Mouse (Mus musculus) CD4-positive, CD25-positive, alpha-beta regulatory T cell, adult 2 months (primary cell): ENCODE results near the gene Eif5.
A peak's percentile ranks its signal among the peaks of the same experiment; 100 is the strongest.
"Not testable (repeated sequence)": the region's sequence is repeated elsewhere in the genome, so short reads cannot be mapped to it uniquely, and the experiment has no call there.

Source experiments
- DNase-seq: peaks from one replicate; pipeline ENCODE4 v3.0.0-alpha.2; 2012; ENCODE audit warnings: low read depth, low spot score

Gene Eif5

GRCm38 (mm10) chr12:111537796-111538291 is at the start of gene Eif5:
TSS of gene Eif5 (plus strand) at chr12:111538016.
- DNase-seq: peak; percentile 99

DNA sequence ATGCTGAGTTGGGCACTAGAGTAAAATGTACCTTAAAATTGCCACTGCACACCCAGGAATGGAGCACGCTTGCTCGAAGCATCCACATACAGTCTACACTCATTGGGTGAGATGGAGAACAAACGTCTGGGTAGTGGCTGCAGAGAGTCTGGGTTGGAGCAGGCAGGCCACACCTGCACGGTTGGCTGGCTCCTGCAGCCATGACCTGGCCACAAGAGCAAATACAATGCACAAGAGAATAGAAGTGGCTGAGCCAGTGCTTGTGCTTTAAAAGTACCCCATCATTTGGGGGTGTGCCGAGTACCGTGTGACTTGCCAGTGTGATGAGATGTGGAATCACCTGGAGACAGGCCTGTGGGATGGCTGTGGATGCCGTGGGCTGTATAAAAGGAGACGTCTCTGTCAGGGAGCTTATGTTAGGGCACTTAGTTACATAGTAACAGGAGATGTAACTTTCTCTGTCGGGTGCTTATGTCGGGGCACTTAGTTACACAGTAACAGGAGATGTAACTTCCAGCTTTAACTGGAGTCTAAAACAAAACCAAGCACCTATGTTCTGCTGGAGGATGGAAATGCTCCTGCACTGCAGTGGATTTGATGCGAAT is 48.5 kb upstream of the Eif5 start:
- DNase-seq: no peak

GRCm38 (mm10) chr12:111494931-111495330 is 42.9 kb upstream of the Eif5 start:
- no peak for DNase-seq

- DNase-seq: peak; percentile 31
Measured at GRCm38 (mm10) chr12:111497076-111497475, 40.7 kb upstream of the Eif5 start.

DNA sequence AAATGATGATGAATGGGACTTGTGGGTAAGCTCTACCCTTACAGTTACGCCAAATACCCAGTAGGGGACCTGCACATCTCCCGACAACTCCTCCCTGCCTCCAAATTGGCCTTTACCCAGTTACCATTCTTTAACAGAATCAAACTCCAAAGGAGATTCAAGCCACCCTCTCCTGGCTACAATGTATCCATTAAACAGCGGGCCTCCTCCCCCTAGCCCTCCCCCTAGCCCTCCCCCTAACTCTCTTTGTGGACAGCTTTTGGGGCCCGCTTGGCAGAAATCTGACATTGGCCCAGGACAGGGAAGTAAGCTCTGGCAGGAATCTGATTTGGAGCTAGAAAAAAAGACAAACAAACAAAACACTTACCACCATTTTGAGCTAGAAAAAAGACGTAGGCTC is 38.2 kb upstream of the Eif5 start:
- no peak for DNase-seq

DNA sequence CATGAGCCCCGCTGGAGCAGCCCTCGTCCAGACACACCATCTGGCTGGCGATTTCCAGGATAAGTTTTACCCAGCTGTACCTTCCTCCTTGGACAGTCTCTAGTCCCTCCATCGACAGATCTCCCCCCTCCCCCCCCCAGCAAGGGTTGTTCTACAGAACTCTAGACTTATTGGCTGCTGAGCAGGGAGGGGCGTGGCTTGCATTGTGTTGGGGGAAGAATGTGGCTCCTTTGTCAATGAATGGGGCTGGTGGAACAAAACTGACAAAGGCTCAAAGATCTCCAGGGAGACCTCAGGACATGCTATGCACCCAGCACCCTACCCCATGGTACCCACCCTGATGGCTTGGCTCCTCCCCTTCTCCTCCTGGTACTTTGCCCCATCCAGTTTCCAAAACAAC is 37.1 kb upstream of the Eif5 start:
- DNase-seq: no peak

- DNase-seq: no peak
Measured at GRCm38 (mm10) chr12:111503063-111503567, 34.7 kb upstream of the Eif5 start.

GRCm38 (mm10) chr12:111503571-111503970 is 34.2 kb upstream of the Eif5 start:
- no peak for DNase-seq

DNA sequence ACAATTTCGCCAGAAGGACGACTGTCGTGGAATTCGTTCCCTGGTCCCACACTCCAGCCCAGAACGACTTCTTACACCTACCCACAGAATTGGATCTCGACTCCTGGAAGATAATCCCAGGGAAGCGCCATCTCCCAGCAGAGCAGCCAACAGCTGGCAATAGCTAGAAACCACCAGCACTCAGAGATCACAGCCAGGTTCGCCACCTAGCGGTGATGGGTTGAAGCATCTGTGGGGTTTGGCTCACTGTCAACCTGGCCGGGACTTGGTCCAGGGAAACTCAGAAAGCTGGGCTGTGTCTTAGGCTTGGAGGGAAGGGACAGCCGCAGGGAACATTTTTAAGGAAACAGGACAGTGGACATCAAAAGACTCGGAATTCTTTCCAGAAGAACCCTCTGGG is 32.9 kb upstream of the Eif5 start:
- DNase-seq: peak; percentile 76

DNA sequence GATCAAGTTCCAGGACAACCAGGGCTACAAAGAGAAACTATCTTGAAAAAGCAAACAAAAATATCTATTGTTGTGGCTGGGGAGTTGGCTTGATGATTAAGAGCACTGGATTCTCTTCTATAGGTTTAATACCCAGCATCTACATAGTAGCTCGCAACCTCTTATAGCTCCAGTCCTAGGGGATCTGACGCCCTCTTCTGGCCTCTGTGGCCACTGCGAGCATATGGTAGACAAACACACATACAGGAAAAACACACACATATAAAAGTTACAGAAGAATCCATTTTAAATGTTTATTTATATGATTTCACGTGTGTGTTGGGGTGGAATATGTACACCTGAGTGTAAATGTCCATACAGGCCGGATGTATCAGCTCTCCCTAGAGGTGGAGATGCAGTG is 30.8 kb upstream of the Eif5 start:
- no peak for DNase-seq

DNA sequence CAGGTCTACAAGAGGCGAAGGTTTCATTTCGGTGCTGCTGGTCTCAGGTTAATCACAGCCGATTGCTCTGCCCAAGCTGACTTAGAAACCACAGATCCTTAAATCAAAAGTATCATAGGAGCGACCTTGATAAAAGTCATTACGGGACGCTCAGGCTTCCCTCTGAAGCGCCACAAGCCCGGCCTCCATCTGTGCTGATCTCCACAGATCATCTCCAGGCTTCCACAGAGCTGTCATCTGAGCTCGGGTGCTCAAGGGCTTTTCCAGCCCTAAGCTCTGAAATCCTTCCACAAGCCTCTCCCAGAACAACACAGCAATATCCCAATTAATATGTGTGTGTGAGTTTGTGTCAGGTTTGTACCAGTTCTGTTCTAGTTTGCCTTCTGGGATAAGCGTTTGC is 29.9 kb upstream of the Eif5 start:
- DNase-seq: no peak

DNA sequence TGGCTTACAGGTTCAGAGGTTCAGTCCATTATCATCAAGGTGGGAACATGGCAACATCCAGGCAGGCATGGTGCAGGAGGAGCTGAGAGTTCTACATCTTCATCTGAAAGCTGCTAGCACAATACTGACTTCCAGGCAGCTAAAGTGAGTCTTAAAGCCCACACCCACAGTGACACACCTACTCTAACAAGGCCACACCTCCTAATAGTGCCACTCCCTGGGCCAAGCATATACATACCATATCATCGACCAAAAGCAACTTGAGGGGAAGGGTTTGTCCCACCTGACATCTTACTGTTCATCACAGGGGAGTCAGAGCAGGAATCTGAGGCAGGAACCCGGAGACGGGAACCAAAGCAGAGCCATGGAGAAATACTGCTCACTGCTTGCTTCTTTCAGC is 29.4 kb upstream of the Eif5 start:
- not testable (repeated sequence) for DNase-seq

GRCm38 (mm10) chr12:111512572-111513063 is 25.2 kb upstream of the Eif5 start:
- no peak for DNase-seq

DNA sequence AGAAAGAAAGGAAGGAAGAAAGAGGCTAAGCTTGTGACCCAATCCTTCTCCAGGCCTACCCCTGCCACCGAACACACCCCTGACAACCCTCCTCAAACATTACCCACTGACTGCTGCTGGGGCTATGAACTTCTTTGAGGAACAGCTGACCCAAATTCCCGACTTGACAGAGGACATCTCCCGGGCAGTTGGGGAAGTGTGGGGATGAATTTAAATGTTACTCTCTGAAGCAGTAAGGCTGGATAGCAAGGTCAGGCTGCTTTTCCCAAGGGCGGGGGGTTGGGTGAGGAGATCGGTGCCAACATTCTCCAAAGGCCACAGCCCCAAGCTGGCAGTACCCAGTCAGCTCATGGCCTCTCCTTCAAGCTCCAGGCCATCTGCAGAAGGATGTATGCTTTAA is 24.1 kb upstream of the Eif5 start:
- no peak for DNase-seq

DNA sequence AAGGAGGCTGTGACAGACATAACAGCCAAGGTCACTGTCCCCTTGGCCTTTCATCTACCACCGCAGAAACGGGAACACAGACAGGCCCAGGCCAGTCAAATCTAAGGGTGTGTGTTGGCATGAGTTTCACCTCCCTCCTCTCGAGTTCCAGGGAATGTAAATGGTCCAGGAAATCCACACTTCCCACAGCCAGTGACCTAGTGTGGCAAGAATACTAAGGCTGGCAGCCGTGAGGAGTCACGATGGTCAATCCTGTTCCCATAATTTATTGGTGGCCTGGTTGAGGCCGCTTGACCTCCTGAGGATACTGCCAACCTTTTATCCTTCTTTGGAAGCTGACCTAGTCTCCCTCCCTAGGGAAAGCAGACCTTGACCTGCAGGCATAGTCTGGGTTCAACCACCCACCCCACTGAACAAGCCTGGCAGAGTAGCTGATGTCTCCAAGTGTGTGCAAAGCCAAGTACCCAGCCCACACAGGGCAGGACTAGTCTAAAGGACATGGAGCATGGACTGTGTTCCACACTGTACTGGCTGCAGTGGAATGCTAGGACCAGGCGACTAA is 23.5 kb upstream of the Eif5 start:
- DNase-seq: no peak

DNA sequence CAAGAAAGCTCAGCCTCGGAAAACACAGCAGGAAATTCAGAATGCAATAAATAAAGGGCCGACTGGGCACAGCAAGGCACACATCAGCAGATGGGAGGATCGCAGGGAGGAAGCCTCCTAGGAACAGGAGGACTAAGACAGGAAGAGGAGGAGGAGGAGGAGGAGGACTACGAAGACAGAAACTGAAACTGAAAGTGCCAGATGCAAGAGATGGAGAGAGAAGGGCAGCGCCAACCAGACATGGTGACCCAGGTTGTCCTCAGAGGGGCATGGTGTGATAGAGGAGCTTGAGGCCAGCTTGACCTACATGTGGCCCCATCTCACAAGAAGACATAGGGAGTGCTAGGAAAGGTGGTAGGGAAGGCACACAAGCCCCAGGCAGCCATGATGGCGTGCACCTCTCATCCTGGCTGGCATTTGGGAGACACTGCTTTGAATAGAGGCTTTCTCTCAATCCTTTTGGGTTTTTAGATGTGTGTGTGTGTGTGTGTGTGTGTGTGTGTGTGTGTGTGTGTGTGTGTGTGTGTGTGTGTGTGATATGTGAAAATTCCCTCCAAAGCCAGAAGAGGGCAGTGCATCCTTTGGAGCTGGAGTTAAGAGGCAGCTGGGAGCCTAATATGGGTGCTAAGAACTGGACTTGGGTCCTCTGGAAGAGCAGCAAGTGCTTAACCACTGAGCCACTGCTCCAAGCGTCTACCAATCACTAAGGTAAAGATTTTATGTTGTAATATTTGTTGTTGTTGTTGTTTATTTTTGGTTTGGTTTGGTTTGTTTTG is 22.8 kb upstream of the Eif5 start:
- DNase-seq: peak; percentile 20

DNA sequence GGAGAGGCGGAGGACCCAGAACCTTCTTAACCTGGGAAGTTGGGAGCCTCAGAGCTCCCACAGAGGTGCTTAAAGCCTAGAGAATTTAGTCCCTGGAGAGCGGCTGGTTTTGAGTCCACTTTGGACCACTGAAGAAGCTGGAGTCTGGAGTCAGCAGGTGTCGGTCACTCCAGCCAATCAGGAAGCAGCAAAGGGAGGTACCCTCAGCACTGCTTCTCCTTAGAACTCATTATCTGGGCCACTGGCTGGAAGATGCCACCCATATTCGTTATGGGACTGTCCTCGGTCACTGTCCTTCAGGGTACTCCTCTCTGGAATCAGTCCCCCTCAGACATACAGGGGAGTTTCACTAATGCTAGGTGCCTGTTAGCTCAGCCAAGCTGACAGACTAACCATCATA is 21.9 kb upstream of the Eif5 start:
- DNase-seq: no peak

DNA sequence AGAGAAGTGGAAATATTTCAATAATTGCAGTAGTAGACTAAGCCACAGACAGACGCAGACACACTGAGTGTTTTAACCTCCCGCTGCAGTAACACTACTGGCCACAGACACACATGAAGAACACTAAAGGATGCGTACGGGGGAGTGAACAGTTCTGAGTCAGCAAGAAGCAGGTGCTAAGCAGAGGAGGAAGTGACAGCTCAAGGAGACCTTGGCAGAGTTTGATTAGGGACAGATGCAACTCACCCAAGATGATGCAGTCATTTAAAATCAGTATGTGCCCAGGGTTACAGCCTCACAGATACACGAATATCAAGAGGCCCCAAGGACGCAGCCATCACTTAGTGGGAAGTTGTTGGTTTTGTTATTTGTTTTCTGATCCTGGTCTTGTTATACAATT is 21.0 kb upstream of the Eif5 start:
- DNase-seq: peak; percentile 42

DNA sequence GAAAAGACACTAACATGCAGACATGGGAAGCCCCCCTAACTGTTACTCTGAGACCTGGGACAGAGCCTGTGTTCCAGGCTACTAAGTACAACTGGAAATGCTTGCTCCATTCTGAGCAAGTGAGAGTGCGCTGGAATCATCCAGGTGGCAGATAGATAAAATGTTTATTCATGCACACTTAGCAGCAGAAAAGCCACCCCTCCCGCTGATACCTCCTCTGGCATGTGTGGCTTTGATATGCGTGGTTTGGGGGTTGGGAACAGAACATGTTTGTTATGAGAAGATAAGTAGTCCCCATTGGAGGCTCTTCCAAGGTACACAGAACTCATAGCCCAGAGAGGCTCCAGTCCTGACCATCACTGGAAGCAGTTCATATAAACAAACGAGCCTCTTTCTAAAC is 19.9 kb upstream of the Eif5 start:
- DNase-seq: no peak

DNA sequence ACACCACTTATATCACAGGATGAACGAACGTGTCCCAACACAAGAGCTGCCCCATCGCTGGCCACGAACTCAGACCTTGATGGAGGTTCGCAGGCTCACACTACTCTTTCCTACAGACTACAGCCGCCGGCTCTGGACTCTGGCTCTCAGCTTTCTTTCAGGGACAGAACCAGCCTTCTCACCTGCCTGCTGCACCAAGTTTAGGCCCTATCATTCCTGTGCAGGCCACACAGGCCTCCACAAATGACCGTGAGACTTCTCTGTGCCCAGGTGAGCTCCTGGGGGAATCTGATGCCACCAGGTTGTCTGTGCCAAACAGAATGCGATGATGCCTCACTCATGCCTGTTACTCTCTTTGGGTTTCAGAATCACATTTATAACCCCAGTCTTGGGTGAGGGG is 19.4 kb upstream of the Eif5 start:
- DNase-seq: no peak

GRCm38 (mm10) chr12:111519821-111520220 is 18.0 kb upstream of the Eif5 start:
- no peak for DNase-seq

DNA sequence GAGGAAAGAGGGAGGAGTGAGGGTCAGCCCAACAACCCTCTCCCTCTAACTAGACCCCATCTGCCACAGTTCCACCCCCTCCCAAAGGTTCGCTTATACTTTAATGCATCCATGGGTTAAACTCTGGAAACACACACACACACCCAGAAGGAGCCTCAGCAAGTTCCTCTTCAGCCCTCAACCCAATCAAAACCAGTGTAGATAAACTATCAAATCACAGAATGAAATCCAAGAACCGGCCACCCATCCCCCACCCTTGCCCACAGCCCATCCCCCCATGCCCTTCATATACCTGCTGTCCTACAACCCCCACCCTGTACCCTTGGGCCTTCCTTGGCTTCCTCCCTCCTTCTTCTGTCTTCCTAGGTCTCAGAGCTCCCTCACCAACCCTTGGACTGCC is 16.8 kb upstream of the Eif5 start:
- DNase-seq: no peak

DNA sequence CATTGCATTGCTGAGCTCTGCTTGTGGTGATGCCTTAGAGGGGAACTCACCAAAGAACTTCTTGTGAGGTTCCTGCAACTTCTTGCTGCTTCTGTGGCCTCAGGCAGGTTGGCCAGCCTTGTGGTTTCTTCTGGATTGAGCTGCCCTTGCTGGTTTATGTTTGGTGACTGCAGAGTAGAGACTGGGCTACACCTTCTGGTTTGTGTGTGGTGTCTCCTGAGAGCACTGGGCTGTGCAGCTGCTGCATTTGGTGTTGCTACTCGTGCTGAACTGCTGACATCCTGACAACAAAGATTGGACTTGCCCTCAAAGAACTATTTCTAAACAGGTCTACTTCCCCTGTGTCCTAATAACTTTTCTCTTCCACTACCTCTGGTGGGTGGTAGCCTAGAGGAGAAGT is 13.3 kb upstream of the Eif5 start:
- DNase-seq: no peak
